Mouse (Mus musculus) megakaryocyte, embryonic 14.5 days (primary cell): ENCODE data around the gene Rprml.

Experiments used
- FLI1 ChIP-seq: IDR thresholded peaks from 2 replicates; pipeline ENCODE4 v1.6.1; 2012; ENCODE audit warnings: low read length, inconsistent platforms, mixed read lengths
- GATA1 ChIP-seq: IDR thresholded peaks from 3 replicates; pipeline ENCODE4 v1.6.1; 2012; ENCODE audit warnings: mixed read lengths, low read length, inconsistent platforms, borderline replicate concordance

DNA sequence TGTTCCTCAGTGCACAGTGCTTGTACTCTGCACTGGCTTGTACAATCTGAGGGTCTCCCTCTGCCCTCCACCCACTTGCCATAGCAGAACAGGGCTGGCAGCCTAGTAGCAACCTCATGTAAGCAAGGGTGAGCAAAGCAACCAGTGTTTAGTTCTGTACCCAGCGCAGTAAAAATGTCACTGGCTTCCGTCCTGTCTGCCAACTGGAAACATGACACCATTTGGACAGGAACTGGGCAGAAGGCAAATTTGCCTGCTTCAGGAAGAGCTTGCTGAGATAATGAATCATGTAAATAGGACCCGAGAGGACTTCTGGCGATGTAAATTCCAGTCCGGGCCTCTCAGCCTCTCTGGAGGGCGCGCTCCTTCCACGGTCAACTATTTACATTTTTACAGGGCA, 3.6 kb upstream of the Rprml start:
- TF ChIP-seq FLI1 (no peak), GATA1 (no peak)
